Mouse (Mus musculus) cerebellum, postnatal 36 days (tissue): ENCODE data around the gene Abo.

Source experiments
- DNase-seq, 2 experiments: peaks; one replicate each; pipeline ENCODE4 v3.0.0; 2021 to 2022; ENCODE audit warnings: mixed read lengths in 2 of 2

Abo gene

GRCm38 (mm10) chr2:26862856-26863255, 1.9 kb downstream of the Abo start:
- no peak for DNase-seq

GRCm38 (mm10) chr2:26847706-26848105, 17.1 kb downstream of the Abo start:
- DNase-seq, result peak in 1 of 2 experiments; percentile 5

- DNase-seq, result no peak
These were observed 32.3 kb downstream of the Abo start for GRCm38 (mm10) chr2:26832478-26832877.

GRCm38 (mm10) chr2:26828047-26828446, 36.7 kb downstream of the Abo start:
- DNase-seq, result no peak

GRCm38 (mm10) chr2:26827261-26827975, 37.4 kb downstream of the Abo start:
- no peak for DNase-seq
